8 mouse cellular contexts compared by ENCODE assay signal in the genomic region with DNA sequence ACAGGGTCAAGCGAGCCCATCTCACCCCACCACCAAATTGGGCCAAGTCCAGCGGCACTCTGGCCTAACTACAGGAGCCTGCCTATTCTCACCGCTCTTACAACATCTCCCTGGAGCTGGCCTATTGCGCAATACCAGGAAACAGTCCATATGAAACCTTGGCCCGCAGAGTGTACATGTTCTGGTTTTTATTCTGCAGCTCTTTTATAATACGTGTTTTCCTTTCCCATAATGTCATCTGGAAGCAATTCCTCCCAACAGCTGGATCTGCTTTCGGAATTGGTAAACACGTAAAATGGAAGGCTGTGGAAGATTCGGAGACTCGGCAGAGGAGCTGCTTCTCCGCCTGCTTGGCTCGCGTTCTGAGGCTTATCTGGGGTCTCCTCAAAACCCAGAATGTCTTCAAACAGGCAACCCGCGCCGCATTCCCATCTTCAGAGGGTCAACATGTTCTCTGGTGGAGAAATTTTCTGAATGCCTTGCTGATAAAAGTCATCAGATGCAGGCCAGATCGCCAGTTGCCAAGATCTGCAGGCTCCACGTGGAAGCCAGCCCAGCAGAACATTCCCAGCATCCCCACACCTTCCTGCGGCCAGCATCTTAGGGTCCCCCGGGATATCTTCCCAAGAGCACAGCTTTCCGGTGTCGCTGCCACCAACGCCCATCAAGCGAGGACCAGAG.
DNase-seq lines count a peak whose midpoint lies in the region; ATAC-seq and TF ChIP-seq lines count a peak whose summit lies in the region.

No protein-coding gene starts in this region.

- ATAC-seq in midbrain, embryonic 13.5 days: no peak
- peak; percentile 87 for ATAC-seq in lung, embryonic 14.5 days (ENCODE audit: insufficient read depth)

- H3K36me3 ChIP-seq in midbrain, embryonic 10.5 days: no peaks in the 10 kb centered on the region
- no peaks in the 10 kb centered on the region for H3K36me3 ChIP-seq in midbrain, embryonic 13.5 days
- H3K36me3 ChIP-seq in lung, embryonic 14.5 days (ENCODE audit: insufficient read depth): no peaks in the 10 kb centered on the region

- H3K9me3 ChIP-seq in midbrain, embryonic 10.5 days (replicated peaks): no peaks in the 10 kb centered on the region
- no peaks in the 10 kb centered on the region for H3K9me3 ChIP-seq in midbrain, embryonic 13.5 days
- H3K9me3 ChIP-seq in lung, embryonic 14.5 days (ENCODE audit: low read depth, low read length): no peaks in the 10 kb centered on the region

- DNase-seq in midbrain, embryonic 10.5 days (ENCODE audit: low spot score): peak; percentile 27
- peak; percentile 90 for DNase-seq in gastrocnemius, adult 18-20 months (ENCODE audit: low spot score)
- DNase-seq in kidney, adult 18-20 months: peak; percentile 27
- DNase-seq in lung, embryonic 14.5 days: peak; percentile 90
- DNase-seq in urinary bladder, postnatal 14 days (ENCODE audit: low spot score): peak; percentile 74
- no peak for DNase-seq in spleen, adult 18-20 months
- no peak for DNase-seq in layer of hippocampus, adult 9-11 months

- H3K4me3 ChIP-seq in midbrain, embryonic 10.5 days: no peak overlapping the region
- H3K4me3 ChIP-seq in midbrain, embryonic 13.5 days (replicated peaks): no peak overlapping the region
- no peak overlapping the region for H3K4me3 ChIP-seq in lung, embryonic 14.5 days (ENCODE audit: low read depth, low read length)

- H3K4me2 ChIP-seq in midbrain, embryonic 13.5 days (replicated peaks): no peak overlapping the region
- H3K4me2 ChIP-seq in lung, embryonic 14.5 days: peak overlapping the region; percentile 27

- peaks cover 14% of the 10 kb centered on the region for H3K4me1 ChIP-seq in midbrain, embryonic 10.5 days
- H3K4me1 ChIP-seq in midbrain, embryonic 13.5 days (replicated peaks): 0 out of 2 replicates have a peak, but pooled peaks cover 7% of the 10 kb centered on the region
- 0 out of 2 replicates have a peak, but pooled peaks cover 4% of the 10 kb centered on the region for H3K4me1 ChIP-seq in lung, embryonic 14.5 days (ENCODE audit: insufficient read depth)

- H3K27ac ChIP-seq in midbrain, embryonic 10.5 days (replicated peaks): no peak overlapping the region
- H3K27ac ChIP-seq in midbrain, embryonic 13.5 days: no peak overlapping the region
- peak overlapping the region; percentile 93 for H3K27ac ChIP-seq in lung, embryonic 14.5 days (ENCODE audit: low read depth)

- no peak overlapping the region for H3K9ac ChIP-seq in midbrain, embryonic 13.5 days (replicated peaks)
- H3K9ac ChIP-seq in lung, embryonic 14.5 days: no peak overlapping the region

- H3K27me3 ChIP-seq in midbrain, embryonic 10.5 days (ENCODE audit: low read depth, poor library complexity, severe bottlenecking): peaks cover 27% of the 10 kb centered on the region
- no peaks in the 10 kb centered on the region; the same call in 1 of the 2 replicates for H3K27me3 ChIP-seq in midbrain, embryonic 13.5 days
- H3K27me3 ChIP-seq in lung, embryonic 14.5 days (ENCODE audit: insufficient read depth, low read length): no peaks in the 10 kb centered on the region

- WGBS in midbrain, embryonic 10.5 days: 74% methylated on average over 24 of the region's 24 CpGs
- 83% methylated on average over 24 of the region's 24 CpGs for WGBS in midbrain, embryonic 13.5 days
- 45% methylated on average over 24 of the region's 24 CpGs for WGBS in lung, embryonic 14.5 days

- TF ChIP-seq CTCF in lung, embryonic 14.5 days (IDR thresholded peaks at IDR 0.05; ENCODE audit: low read depth): no peak

Comparison
In these comparisons a context has a peak if more than half of its experiments do, and no peak if none do; other contexts are left out.
1. DNase-seq: peak in midbrain, embryonic 10.5 days (single experiment), gastrocnemius, adult 18-20 months (single experiment), kidney, adult 18-20 months (single experiment), lung, embryonic 14.5 days (single experiment) and urinary bladder, postnatal 14 days (single experiment); none in spleen, adult 18-20 months (0 of 2) and layer of hippocampus, adult 9-11 months (single experiment).